Mouse (Mus musculus) heart, embryonic 13.5 days (tissue): ENCODE data around the gene Vwa8. TPM values are rescaled to one million over a fixed set of nuclear protein-coding genes. Genes with fewer than 3 reads are reported as not detected.
A peak's percentile ranks its signal among the peaks of the same experiment; 100 is the strongest.

ENCODE experiments used
- ATAC-seq: fragments of 200-750 bp; cut with Nextera tagmentation; 2 replicates; pipeline ENCODE4 v1.8.0; 2017; ENCODE audit warnings: moderate TSS enrichment; ENCODE audit not compliant: insufficient number of reproducible peaks, low FRiP score, low TSS enrichment; ENCODE audit errors: extremely low read depth
- H3K27ac ChIP-seq: fragments of 300-500 bp; sonication (generic); replicated peaks from 2 replicates; pipeline ENCODE4 v1.5.1; 2015; ENCODE audit warnings: moderate library complexity, mild to moderate bottlenecking, inconsistent platforms
- H3K27me3 ChIP-seq: fragments of 300-500 bp; sonication (generic); replicated peaks from 2 replicates; pipeline ENCODE4 v1.6.1; 2015; ENCODE audit warnings: mild to moderate bottlenecking, inconsistent platforms
- H3K36me3 ChIP-seq: fragments of 300-500 bp; sonication (generic); 2 replicates; pipeline ENCODE4 v1.6.1; 2015; ENCODE audit warnings: mild to moderate bottlenecking, inconsistent platforms
- H3K4me1 ChIP-seq: fragments of 300-500 bp; sonication (generic); 2 replicates; pipeline ENCODE4 v1.6.1; 2015; ENCODE audit warnings: inconsistent platforms
- H3K4me2 ChIP-seq: fragments of 300-500 bp; sonication (generic); 2 replicates; pipeline ENCODE4 v1.6.1; 2015; ENCODE audit warnings: inconsistent platforms, mild to moderate bottlenecking, moderate library complexity
- H3K4me3 ChIP-seq: fragments of 300-500 bp; sonication (generic); 2 replicates; pipeline ENCODE4 v1.5.1; 2015; ENCODE audit warnings: moderate library complexity, mild to moderate bottlenecking, inconsistent platforms
- H3K9ac ChIP-seq: fragments of 300-500 bp; sonication (generic); 2 replicates; pipeline ENCODE4 v1.6.1; 2015; ENCODE audit warnings: inconsistent platforms, mild to moderate bottlenecking, moderate library complexity
- H3K9me3 ChIP-seq: fragments of 300-500 bp; sonication (generic); 2 replicates; pipeline ENCODE4 v1.6.1; 2016; ENCODE audit warnings: inconsistent platforms
- WGBS: fragments of 180-500 bp; shearing (Covaris S2); methylation state at CpG from one replicate; pipeline ENCODE4 v1.1.7; 2015; ENCODE audit warnings: mixed read lengths; 5-methylcytosine and 5-hydroxymethylcytosine counted together
- polyA plus RNA-seq: library from polyadenylated mRNA; unstranded; fragments of >200 nt; fragmentation: Nextera tagmentation; extraction: Ambion mirVana; gene quantifications from 2 replicates; pipeline ENCODE4 v1.2.1, GENCODE M21; 2015

Vwa8 gene
- polyA plus RNA-seq, 1 experiment from 2014 or later = 14.9 TPM

GRCm38 (mm10) chr14:79160966-79161365, 312.1 kb downstream of the Vwa8 start:
- no peaks in the 10 kb centered on the region for H3K9me3 ChIP-seq
- H3K4me2 ChIP-seq = no peak overlapping the region
- ATAC-seq = no peak
- no peak overlapping the region for H3K9ac ChIP-seq
- H3K4me3 ChIP-seq = no peak overlapping the region
- no peak overlapping the region for H3K27ac ChIP-seq
- 88% methylated on average over 7 of the region's 7 CpGs for WGBS
- H3K27me3 ChIP-seq = no peaks in the 10 kb centered on the region
- peaks cover 17% of the 10 kb centered on the region for H3K36me3 ChIP-seq
- H3K4me1 ChIP-seq = peaks cover 35% of the 10 kb centered on the region

GRCm38 (mm10) chr14:79161741-79162140, 312.9 kb downstream of the Vwa8 start:
- Histone ChIP-seq H3K9me3 (no peaks in the 10 kb centered on the region), H3K27ac (no peak overlapping the region), H3K9ac (no peak overlapping the region), H3K27me3 (no peaks in the 10 kb centered on the region), H3K36me3 (peaks cover 17% of the 10 kb centered on the region), H3K4me3 (no peak overlapping the region), H3K4me2 (no peak overlapping the region), H3K4me1 (peaks cover 32% of the 10 kb centered on the region)
- WGBS = 59% methylated on average over 9 of the region's 9 CpGs
- no peak for ATAC-seq

- H3K9me3 ChIP-seq = no peaks in the 10 kb centered on the region
- H3K4me3 ChIP-seq = no peak overlapping the region
- WGBS = 64% methylated on average over 9 of the region's 9 CpGs
- H3K4me2 ChIP-seq = no peak overlapping the region
- no peak overlapping the region for H3K27ac ChIP-seq
- no peaks in the 10 kb centered on the region for H3K27me3 ChIP-seq
- no peak overlapping the region for H3K9ac ChIP-seq
- no peak for ATAC-seq
- peaks cover 17% of the 10 kb centered on the region for H3K36me3 ChIP-seq
- H3K4me1 ChIP-seq = peaks cover 23% of the 10 kb centered on the region
Observed at GRCm38 (mm10) chr14:79162678-79163077, 313.8 kb downstream of the Vwa8 start.

- Histone ChIP-seq H3K9me3 (no peaks in the 10 kb centered on the region), H3K4me1 (peaks cover 14% of the 10 kb centered on the region; the same call in 1 of the 2 replicates), H3K9ac (no peak overlapping the region), H3K27ac (no peak overlapping the region), H3K4me3 (no peak overlapping the region), H3K27me3 (no peaks in the 10 kb centered on the region), H3K36me3 (peaks cover 17% of the 10 kb centered on the region), H3K4me2 (no peak overlapping the region)
- no peak for ATAC-seq
- 73% methylated on average over 4 of the region's 4 CpGs for WGBS
Observed at GRCm38 (mm10) chr14:79164334-79164733, 315.5 kb downstream of the Vwa8 start.

GRCm38 (mm10) chr14:79164925-79165324, 316.1 kb downstream of the Vwa8 start:
- ATAC-seq = no peak
- Histone ChIP-seq H3K27ac (no peak overlapping the region), H3K4me1 (peaks cover 14% of the 10 kb centered on the region; the same call in 1 of the 2 replicates)

GRCm38 (mm10) chr14:79174526-79174925, 325.7 kb downstream of the Vwa8 start:
- Histone ChIP-seq H3K4me2 (no peak overlapping the region), H3K36me3 (peaks cover 14% of the 10 kb centered on the region), H3K27me3 (no peaks in the 10 kb centered on the region), H3K27ac (no peak overlapping the region), H3K9me3 (peaks cover 5% of the 10 kb centered on the region; the same call in 1 of the 2 replicates), H3K4me3 (no peak overlapping the region), H3K9ac (no peak overlapping the region), H3K4me1 (peaks cover 14% of the 10 kb centered on the region)
- ATAC-seq = no peak
- WGBS = 83% methylated on average over 4 of the region's 4 CpGs

More at GRCm38 (mm10) chr14:79164925-79165324, 316.1 kb downstream of the Vwa8 start:
- no peaks in the 10 kb centered on the region for H3K9me3 ChIP-seq
- no peak overlapping the region for H3K9ac ChIP-seq
- 81% methylated on average over 2 of the region's 2 CpGs for WGBS
- H3K36me3 ChIP-seq = peaks cover 17% of the 10 kb centered on the region
- H3K4me2 ChIP-seq = no peak overlapping the region
- H3K27me3 ChIP-seq = no peaks in the 10 kb centered on the region
- no peak overlapping the region for H3K4me3 ChIP-seq

- H3K27me3 ChIP-seq = no peaks in the 10 kb centered on the region
- H3K27ac ChIP-seq = no peak overlapping the region
- no peak overlapping the region for H3K9ac ChIP-seq
- peaks cover 26% of the 10 kb centered on the region for H3K4me1 ChIP-seq
- H3K4me2 ChIP-seq = no peak overlapping the region
- peaks cover 5% of the 10 kb centered on the region; the same call in 1 of the 2 replicates for H3K9me3 ChIP-seq
- no peak for ATAC-seq
- peaks cover 14% of the 10 kb centered on the region for H3K36me3 ChIP-seq
- 46% methylated on average over 7 of the region's 7 CpGs for WGBS
- no peak overlapping the region for H3K4me3 ChIP-seq
Observed at GRCm38 (mm10) chr14:79177754-79178153, 328.9 kb downstream of the Vwa8 start.

- Histone ChIP-seq H3K9me3 (peaks cover 5% of the 10 kb centered on the region; the same call in 1 of the 2 replicates), H3K27ac (no peak overlapping the region), H3K9ac (no peak overlapping the region), H3K4me3 (no peak overlapping the region), H3K4me1 (peaks cover 30% of the 10 kb centered on the region), H3K36me3 (peaks cover 17% of the 10 kb centered on the region), H3K27me3 (no peaks in the 10 kb centered on the region), H3K4me2 (no peak overlapping the region)
- no peak for ATAC-seq
- 58% methylated on average over 9 of the region's 9 CpGs for WGBS
Observed at GRCm38 (mm10) chr14:79178247-79178646, 329.4 kb downstream of the Vwa8 start.

- no peak overlapping the region for H3K4me3 ChIP-seq
- H3K9me3 ChIP-seq = peaks cover 5% of the 10 kb centered on the region; the same call in 1 of the 2 replicates
- H3K9ac ChIP-seq = no peak overlapping the region
- no peaks in the 10 kb centered on the region for H3K27me3 ChIP-seq
- no peak overlapping the region for H3K4me2 ChIP-seq
- H3K27ac ChIP-seq = peak overlapping the region; percentile 40; the same call in 1 of the 2 replicates
- no peak for ATAC-seq
- H3K4me1 ChIP-seq = peaks cover 30% of the 10 kb centered on the region
- 51% methylated on average over 12 of the region's 12 CpGs for WGBS
- peaks cover 12% of the 10 kb centered on the region for H3K36me3 ChIP-seq
Observed at GRCm38 (mm10) chr14:79180078-79180730, 331.4 kb downstream of the Vwa8 start.

GRCm38 (mm10) chr14:79181748-79182147, 332.9 kb downstream of the Vwa8 start:
- Histone ChIP-seq H3K9ac (no peak overlapping the region), H3K9me3 (peaks cover 6% of the 10 kb centered on the region; the same call in 1 of the 2 replicates), H3K4me3 (no peak overlapping the region), H3K27ac (no peak overlapping the region), H3K4me1 (peaks cover 30% of the 10 kb centered on the region), H3K27me3 (no peaks in the 10 kb centered on the region), H3K36me3 (peaks cover 10% of the 10 kb centered on the region), H3K4me2 (no peak overlapping the region)
- 86% methylated on average over 8 of the region's 8 CpGs for WGBS
- no peak for ATAC-seq

- peaks cover 8% of the 10 kb centered on the region; the same call in 1 of the 2 replicates for H3K9me3 ChIP-seq
- no peak overlapping the region for H3K27ac ChIP-seq
- H3K4me1 ChIP-seq = peaks cover 24% of the 10 kb centered on the region
- no peak for ATAC-seq
- WGBS = 93% methylated on average over 15 of the region's 15 CpGs
- no peak overlapping the region for H3K9ac ChIP-seq
- H3K4me2 ChIP-seq = no peak overlapping the region
- no peak overlapping the region for H3K4me3 ChIP-seq
- H3K27me3 ChIP-seq = no peaks in the 10 kb centered on the region
- H3K36me3 ChIP-seq = peaks cover 14% of the 10 kb centered on the region
Observed at GRCm38 (mm10) chr14:79182801-79183200, 333.9 kb downstream of the Vwa8 start.

- ATAC-seq = no peak
- 75% methylated on average over 7 of the region's 7 CpGs for WGBS
Observed at GRCm38 (mm10) chr14:79183261-79183660, 334.4 kb downstream of the Vwa8 start.

More at GRCm38 (mm10) chr14:79183261-79183660, 334.4 kb downstream of the Vwa8 start:
- Histone ChIP-seq H3K9ac (no peak overlapping the region), H3K4me2 (no peak overlapping the region), H3K4me1 (peaks cover 20% of the 10 kb centered on the region), H3K36me3 (peaks cover 14% of the 10 kb centered on the region), H3K9me3 (peaks cover 8% of the 10 kb centered on the region; the same call in 1 of the 2 replicates), H3K27me3 (no peaks in the 10 kb centered on the region), H3K27ac (no peak overlapping the region), H3K4me3 (no peak overlapping the region)
